Mouse (Mus musculus) layer of hippocampus, adult 8-10 months (tissue): ENCODE results near the gene Sipa1l3. TPM values are rescaled to one million over a fixed set of nuclear protein-coding genes. Genes with fewer than 3 reads are reported as not detected.

Experiments
- DNase-seq, 2 experiments: peaks; one replicate each; pipeline ENCODE4 v3.0.0; 2022; ENCODE audit warnings: low spot score in 2 of 2
- total RNA-seq, 4 experiments: library from RNA; stranded (reverse); gene quantifications; 2 replicates each; pipeline ENCODE4 v1.2.4; 2022

Gene Sipa1l3
- total RNA-seq, 4 experiments from 2014 or later, result 158 to 231 (median 197) TPM

DNA sequence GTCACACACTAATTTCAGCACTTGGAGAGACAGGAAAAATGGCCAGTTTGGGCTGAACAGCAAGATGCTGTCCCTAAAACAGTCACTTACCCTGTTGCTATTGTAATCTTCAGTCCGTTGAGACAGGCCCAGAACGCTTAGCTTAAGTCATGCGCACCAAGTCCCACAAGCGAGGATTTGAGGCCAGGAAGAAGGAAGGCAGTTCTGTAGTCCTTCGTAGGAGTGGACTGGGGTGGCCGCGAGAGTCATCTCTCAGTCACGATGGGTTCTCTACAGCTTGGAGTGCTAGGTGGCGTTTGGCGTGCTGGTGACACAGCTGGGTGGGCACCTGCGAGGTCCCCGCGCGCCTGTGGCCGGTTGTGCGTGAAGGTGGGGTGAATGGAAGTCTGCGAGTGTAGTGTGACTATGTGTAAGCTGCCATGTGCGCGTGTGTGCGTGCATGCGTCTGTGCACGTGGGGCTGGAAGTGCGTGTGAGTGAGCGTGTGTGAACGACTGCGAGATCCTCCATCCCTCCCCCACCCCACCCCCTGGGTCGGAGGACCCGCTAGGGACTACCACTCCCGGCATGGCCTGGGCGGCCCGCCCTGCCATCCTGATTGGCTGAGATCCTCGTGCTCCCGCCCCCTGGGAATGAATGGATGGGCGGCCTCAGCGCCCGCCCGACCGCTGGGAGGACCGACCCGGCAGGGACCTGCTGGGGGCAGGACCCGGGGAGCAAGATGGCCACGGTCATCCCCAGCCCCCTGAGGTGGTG, 210.9 kb downstream of the Sipa1l3 start:
- DNase-seq, result peak; percentile 92 to 94

- DNase-seq, result no peak
Measured at GRCm38 (mm10) chr7:29306619-29307018, 211.8 kb downstream of the Sipa1l3 start.

DNA sequence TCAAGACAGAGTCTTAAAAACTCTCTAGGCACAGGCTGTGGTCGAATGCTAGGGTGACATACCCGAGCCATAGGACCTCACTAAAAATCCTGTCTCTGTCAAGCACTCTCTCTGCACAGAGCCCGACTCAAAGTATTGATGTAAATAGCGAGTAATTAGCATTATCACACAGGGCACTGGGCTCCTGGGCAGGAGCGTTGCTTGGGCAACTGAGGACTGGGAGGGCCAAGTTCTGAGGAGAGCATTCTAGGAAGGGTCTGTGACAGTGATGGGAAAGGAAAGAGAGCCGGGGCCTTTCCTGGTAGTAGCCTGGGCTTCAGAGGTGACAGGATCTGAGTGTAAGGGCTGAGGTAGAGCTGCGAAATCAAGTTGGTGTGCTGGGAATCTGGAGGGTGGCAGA, 212.3 kb downstream of the Sipa1l3 start:
- DNase-seq, result no peak

GRCm38 (mm10) chr7:29305263-29305988, 213.0 kb downstream of the Sipa1l3 start:
- no peak for DNase-seq

DNA sequence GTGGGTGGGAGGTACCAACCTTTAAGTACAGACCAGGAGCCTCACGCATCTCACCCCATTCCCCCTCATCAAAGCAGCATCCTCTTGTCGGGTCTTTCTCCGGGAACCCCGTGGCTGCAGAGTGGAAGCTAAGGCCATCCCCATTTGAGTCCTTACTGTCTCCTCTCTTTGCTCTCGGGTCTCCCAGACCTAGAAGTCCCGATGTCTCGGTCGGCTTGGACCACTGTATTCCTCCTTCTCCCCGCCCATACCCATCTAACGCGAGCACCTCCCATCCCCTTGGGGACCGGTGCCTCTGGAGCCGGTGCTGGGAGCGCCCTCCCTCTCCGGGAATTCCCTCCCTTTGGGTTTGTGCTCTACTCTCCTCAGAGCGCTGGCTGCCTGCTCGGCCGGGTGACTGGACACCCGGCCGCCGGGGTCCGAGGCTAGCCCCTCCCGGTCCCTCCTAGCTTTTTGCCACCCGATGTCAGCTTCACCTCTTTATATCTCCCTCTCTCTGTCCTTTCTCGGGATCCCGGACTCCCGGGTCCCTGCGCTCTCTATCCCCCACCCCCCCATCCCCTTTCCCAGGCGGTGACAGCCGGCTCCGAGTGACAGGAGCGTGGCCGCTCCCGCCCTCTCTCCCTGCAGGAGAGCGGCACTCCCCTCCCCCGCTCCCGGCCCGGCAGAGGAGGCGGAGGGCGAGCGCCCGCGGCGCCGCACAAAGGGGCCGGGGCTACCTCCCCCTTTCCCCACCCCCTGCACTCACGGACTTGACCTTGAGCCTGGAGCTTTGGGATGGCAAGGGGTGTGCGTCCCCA, 213.8 kb downstream of the Sipa1l3 start:
- no peak for DNase-seq

GRCm38 (mm10) chr7:29303738-29304462, 214.5 kb downstream of the Sipa1l3 start, which contains the start of gene Dpf1:
TSS of gene Dpf1 (plus strand) at chr7:29303951.
- peak; percentile 86 to 89 for DNase-seq

DNA sequence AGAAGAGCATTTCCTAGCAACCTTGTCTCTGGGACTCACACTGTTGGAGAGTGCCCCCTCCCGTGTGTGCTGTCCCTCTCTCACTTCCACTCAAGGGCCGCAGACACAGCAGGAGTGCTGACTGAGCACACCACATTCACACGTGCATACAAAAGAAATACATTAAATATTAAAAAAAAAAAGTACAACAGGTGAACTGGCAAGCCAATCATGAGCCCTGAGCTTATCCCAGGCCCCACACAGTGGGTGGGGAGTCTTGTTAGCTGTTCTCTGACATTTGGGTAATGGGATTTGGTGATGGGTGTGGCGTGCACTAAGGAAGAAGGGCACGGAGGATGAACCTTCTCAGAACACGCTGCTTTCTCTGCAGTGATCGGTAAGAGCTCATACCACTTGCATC, 215.8 kb downstream of the Sipa1l3 start:
- DNase-seq, result no peak

GRCm38 (mm10) chr7:29301127-29301566, 217.3 kb downstream of the Sipa1l3 start:
- DNase-seq, result no peak

DNA sequence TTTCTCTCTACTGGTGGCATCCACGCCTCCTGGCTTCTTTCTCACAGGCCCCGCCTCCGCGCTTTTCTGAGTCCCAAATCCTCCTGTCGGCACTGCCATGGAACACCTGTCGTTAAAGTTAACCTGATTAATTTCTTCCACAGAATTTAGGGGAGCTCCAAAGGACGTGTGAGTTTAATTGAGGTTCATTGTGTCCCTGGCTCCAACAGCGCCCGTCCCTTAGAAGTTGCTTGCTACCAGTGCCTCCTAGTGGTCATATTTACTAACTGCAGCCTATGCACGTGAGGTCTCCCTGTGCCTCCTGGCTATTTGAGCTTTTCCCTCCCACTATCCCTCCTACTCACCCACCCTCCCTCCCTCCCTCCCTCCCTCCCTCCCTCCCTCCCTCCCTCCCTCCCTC, 221.4 kb downstream of the Sipa1l3 start:
- peak; percentile 52 to 58 for DNase-seq

DNA sequence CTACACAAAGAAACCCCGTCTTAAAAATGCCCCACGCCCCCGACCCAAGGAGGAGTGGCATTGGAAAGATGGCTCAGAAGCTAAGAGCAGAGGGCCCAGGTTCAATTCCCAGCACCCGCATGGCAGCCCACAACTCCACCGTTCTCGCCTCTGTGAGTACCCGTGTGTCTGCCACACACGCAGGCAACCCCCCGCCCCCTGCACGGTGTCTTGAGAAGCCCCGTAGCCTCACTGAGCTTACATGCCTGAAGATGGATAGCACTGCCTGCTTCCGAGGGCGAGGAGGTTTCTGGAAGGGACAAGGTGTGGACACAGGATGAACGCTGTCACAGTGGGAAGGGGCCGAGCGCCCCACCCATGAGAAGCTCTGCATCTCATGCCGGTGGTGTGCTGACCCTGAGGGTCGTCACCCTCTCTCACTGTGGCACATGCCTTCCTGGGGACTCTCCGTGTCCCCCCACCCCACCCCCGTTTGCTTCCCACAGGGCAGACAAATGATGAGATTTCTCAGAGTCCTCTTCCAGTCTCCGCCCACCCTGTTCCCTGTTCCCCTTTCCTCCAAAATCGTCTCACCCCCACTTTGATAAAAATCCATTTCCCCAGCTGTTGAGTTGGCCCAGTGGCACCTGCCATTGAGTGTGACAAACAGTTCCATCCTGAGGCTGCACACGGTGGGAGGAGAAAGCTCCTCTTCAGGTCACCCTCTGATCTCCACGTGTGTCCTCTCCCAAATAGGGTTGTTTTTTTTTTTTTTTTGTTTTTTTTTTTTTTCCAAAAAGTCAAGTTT, 222.4 kb downstream of the Sipa1l3 start:
- no peak for DNase-seq

- DNase-seq, result no peak
Measured at GRCm38 (mm10) chr7:29294111-29294761, 224.2 kb downstream of the Sipa1l3 start.

DNA sequence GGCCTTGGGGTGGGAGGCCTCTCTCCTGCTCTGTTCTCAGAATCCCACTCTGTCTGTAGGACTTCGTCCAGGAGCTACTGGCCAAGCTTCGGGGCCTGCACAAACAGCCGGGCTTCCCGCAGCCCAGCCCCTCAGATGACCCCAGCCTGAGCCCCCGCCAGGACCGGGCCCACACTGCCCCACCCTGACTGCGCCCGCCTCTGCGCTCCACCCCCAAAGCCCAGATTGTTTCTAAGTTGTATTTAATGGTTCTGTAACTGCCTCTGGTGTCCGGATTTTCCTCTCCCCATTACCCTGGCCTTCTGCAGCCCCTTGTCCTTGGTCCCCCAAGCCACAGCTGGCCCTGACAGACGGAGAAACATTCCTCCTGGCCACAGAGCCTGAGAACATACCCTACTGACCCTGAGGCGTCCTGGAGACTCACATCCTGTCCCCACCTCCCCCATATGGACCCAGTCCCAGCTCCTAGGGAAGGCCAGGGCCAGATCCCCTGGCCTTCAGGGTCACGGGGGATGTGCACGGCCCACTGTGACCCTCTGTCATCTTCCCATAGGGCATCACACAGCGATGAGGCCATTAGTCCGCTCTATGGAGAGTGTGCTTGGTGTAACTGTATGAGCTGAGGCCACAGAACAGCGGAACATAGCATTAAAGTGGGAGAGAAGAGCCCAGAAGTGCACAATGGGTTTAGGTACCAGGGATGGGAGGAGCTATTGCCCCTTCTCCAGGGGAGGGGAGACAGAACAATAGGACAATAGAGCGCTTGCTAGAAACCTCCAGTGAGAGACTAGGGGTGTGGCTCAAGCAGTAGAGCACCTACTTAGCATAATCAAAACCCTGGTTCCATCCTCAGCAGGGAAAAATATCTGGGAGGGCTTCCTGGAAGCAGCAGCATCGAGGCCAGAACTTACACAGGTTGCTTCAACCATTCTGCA, 225.0 kb downstream of the Sipa1l3 start:
- no peak for DNase-seq

DNA sequence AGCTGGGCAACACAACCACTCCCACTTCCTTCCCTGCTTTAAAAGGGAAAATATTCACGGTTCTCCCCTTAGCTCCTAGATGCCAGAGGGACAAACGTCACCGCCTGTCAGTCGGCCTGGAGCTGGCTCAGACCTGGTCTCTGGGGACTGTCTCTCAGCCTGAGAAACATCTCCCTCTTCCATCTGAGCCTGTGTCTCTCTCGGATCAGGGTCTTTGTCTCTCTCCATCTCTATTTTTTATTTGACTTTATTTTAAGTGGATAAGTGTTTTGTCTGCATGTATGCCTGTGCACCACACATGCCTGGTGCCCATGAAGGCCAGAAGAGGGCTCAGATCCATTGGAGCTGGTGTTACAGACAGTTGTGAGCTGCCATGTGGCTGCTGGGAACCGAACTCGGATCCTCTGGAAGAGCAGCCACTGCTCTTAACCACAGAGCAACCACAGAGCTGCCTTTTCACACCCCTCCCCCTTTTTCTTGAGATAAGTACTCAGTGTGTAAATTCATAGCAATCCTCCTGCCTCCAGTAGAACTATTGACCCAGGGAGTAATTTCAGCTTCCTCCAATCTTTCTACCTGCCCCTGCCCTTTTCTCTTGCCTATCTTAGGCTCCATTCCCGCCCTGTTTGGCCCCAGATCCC, 225.9 kb downstream of the Sipa1l3 start:
- no peak for DNase-seq

DNA sequence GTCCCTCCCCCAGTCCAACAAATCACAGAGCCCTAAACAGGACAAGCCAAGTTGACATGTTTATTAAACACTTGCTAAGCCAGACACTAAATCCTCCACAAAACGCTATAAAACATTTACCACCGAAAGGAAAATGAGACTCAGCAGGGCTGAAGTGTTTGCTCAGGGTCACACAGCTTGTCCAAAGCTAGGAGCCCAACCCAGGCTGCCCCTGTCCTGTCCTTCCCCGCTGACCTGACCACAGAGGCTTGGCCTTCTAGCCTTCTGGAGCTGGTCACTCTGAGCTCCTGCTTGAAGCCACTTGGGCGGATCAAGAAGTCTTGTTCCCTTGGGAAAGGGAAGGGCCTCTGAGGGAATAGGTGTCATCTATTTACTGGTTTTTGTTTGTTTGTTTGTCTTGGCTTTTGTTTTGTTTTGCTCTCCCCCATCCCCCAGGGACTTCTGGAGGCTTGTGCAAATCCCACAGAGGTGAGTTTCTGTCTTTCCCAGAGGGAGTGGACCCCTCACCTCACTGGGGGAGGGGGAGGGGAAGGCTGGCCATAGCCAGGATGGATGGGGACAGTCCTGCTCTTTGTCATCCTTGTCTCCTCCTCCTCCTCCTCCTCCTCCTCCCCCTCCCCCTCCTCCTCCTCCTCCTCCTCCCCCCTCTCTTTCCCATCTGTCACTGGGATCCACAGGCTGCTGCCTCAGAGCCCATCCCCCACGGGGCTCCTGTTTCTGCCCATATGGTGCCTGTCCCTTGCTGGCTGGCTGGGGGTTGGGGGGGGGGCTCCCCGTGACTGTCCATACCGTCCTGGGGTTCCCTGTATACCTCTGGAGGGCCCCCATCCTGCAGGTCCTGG, 226.6 kb downstream of the Sipa1l3 start:
- no peak for DNase-seq

- DNase-seq, result peak in 1 of 2 experiments; percentile 56
Measured at GRCm38 (mm10) chr7:29290691-29291485, 227.6 kb downstream of the Sipa1l3 start.

DNA sequence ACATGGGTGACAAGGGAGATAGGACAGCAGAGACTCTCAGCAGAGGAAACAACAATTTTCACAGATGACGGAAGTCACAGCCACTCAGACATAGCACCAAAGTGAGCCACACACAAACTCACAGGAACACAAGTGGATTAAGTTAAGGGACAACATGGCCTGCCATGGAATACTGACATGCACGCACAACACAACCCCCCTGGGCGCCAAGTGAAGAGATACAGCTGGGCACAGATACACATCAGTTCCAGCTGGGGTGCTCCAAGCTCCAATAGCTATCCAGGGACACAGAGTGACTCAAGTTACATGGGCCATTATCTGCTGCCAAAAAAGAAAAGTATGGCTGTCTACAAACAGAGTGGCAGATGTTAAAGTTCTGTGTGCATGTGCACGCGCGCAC, 228.6 kb downstream of the Sipa1l3 start:
- DNase-seq, result no peak
